Mouse (Mus musculus) megakaryocyte progenitor cell, adult 5-6 weeks (primary cell): ENCODE results near the gene Itpka. TPM values are rescaled to one million over a fixed set of nuclear protein-coding genes. Genes with fewer than 3 reads are reported as not detected.
"Not testable (repeated sequence)": the region's sequence is repeated elsewhere in the genome, so short reads cannot be mapped to it uniquely, and the experiment has no call there.

Source experiments
- ATAC-seq: replicated peaks from 2 replicates; pipeline ENCODE4 v1.8.0; 2016; ENCODE audit warnings: mild to moderate bottlenecking, moderate TSS enrichment, inconsistent platforms; ENCODE audit not compliant: poor library complexity
- total RNA-seq, 2 experiments: library from RNA; stranded (forward) in 1 of 2; stranded (reverse) in 1 of 2; fragments of 157-497, 149-512 nt in 1 of 2; fragments of 200-1000 nt in 1 of 2; gene quantifications; 2 replicates each; pipeline versions ENCODE4 v1.2.3 to v1.2.4; 2015 to 2017

The Itpka gene
- total RNA-seq (2015) (0.20 and 0.29 TPM in 2 replicates), total RNA-seq (2017) (0.25 and 0.54 TPM in 2 replicates)

- ATAC-seq, result peak; percentile 43
Measured at GRCm38 (mm10) chr2:119741581-119742411, at the start of gene Itpka. Gene Itpka (plus strand): TSS chr2:119742337.

GRCm38 (mm10) chr2:119694826-119695225 is 47.3 kb upstream of the Itpka start:
- ATAC-seq, result no peak

GRCm38 (mm10) chr2:119696111-119696510 is 46.0 kb upstream of the Itpka start:
- no peak for ATAC-seq

GRCm38 (mm10) chr2:119698472-119698871 is 43.7 kb upstream of the Itpka start:
- peak; percentile 84 for ATAC-seq

- ATAC-seq, result no peak
Measured at GRCm38 (mm10) chr2:119699962-119700361, 42.2 kb upstream of the Itpka start.

GRCm38 (mm10) chr2:119703171-119703570 is 39.0 kb upstream of the Itpka start:
- no peak for ATAC-seq

GRCm38 (mm10) chr2:119707676-119708075 is 34.5 kb upstream of the Itpka start:
- ATAC-seq, result no peak

GRCm38 (mm10) chr2:119710011-119710410 is 32.1 kb upstream of the Itpka start:
- ATAC-seq, result no peak

GRCm38 (mm10) chr2:119715868-119716267 is 26.3 kb upstream of the Itpka start:
- not testable (repeated sequence) for ATAC-seq

GRCm38 (mm10) chr2:119721070-119721469 is 21.1 kb upstream of the Itpka start:
- no peak for ATAC-seq

- ATAC-seq, result no peak
Measured at GRCm38 (mm10) chr2:119727762-119728416, 14.2 kb upstream of the Itpka start.

GRCm38 (mm10) chr2:119730735-119731134 is 11.4 kb upstream of the Itpka start:
- no peak for ATAC-seq

GRCm38 (mm10) chr2:119737124-119737523 is 5.0 kb upstream of the Itpka start:
- no peak for ATAC-seq

GRCm38 (mm10) chr2:119740567-119740966 is 1.6 kb upstream of the Itpka start:
- ATAC-seq, result no peak; the same call in 1 of the 2 replicates

GRCm38 (mm10) chr2:119742461-119743175 is 481 bp downstream of the Itpka start:
- ATAC-seq, result no peak

GRCm38 (mm10) chr2:119743176-119743807 is 1.2 kb downstream of the Itpka start:
- ATAC-seq, result no peak

- no peak for ATAC-seq
Measured at GRCm38 (mm10) chr2:119743808-119744162, 1.6 kb downstream of the Itpka start.

GRCm38 (mm10) chr2:119744163-119745111 is 2.3 kb downstream of the Itpka start:
- peak; percentile 34 for ATAC-seq

GRCm38 (mm10) chr2:119745281-119745680 is 3.1 kb downstream of the Itpka start:
- ATAC-seq, result peak; percentile 38; the same call in 1 of the 2 replicates

GRCm38 (mm10) chr2:119747554-119747953 is 5.4 kb downstream of the Itpka start:
- ATAC-seq, result no peak
